Mouse (Mus musculus): Measurements from ENCODE around the gene Trpc4ap. TPM values are rescaled to one million over a fixed set of nuclear protein-coding genes. Genes with fewer than 3 reads are reported as not detected.

Trpc4ap gene
- polyA plus RNA-seq, 1 experiment = 141 TPM

GRCm38 (mm10) chr2:155693136-155693535 is 952 bp upstream of the Trpc4ap start:
- DNase-seq (ENCODE audit: low read depth) = no peak

- no peak for DNase-seq (ENCODE audit: low read depth)
Observed at GRCm38 (mm10) chr2:155691336-155691722, 855 bp downstream of the Trpc4ap start.

DNA sequence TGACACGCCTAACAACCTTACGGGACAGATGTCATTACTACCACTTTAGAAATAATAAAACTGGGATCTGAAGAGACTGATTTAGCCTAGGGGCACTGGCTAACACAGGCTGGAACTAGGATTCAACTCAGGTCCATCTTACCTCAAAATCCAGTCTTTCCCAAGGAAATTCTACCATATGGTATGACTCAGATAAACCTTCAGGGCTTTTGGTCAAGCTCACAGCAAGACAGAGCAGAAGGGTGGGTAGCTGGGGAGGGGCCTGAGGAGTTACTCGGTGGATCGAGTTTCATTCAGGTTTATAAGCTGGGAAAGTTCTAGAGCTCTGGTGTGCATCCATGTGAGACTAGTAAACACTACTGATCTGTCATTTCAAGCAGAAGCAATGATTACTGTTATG is 3.0 kb downstream of the Trpc4ap start:
- DNase-seq (ENCODE audit: low read depth) = no peak

DNA sequence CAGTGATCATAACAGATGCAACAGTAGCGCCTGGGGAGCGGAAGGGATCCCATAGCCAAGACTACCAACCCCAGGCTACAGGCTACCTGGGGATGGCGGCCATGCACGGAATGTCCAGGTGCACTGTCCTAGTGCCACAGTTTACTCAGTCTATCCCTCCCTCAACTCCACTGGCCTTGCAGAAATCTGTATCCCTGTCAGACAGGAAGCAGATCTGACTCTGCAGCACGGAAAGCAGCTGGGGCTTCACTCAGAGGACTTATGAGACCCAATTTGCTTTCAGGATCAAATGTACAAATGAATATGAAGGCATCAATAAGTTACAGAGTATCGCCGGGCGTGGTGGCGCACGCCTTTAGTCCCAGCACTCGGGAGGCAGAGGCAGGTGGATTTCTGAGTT is 4.4 kb downstream of the Trpc4ap start:
- no peak for DNase-seq (ENCODE audit: low read depth)

DNA sequence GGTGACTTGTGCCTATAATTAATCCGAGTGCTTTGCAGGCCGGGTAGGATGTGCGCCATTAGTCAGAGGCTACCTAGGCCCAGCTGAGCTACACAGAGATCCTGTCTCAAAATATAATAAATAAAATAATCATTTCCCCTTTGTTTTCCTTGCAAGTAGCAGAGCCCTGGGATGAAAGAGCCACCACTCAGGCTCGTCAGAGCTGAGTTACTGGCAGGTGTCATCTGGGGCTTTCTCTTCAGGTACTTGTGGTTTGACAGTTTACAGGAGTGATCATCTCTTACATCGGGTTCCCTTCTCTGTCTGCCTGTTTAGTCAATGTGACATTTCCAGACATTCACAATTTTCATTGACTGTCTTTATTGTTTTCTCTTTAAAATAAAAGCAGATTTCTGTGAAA is 5.6 kb downstream of the Trpc4ap start:
- DNase-seq (ENCODE audit: low read depth) = no peak

DNA sequence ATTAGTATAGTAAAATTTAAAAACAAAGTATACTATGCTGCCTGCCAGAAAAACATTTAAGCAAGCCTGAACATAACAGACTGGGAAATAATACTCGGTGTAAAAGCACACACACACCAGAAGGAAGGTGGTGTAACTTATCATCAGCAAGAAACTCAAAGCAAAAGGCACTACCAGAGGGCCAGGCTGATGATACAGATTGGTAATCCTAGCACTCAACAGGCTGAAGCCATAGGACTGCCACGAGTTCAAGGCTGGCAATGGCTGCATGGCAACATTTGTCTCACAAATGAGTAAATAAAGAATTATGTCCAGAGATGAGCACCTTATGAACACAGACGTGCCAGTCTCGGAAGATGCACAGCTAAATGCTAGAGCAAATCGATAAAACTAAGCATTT is 8.4 kb downstream of the Trpc4ap start:
- DNase-seq (ENCODE audit: low read depth) = no peak

- DNase-seq (ENCODE audit: low read depth) = no peak
Observed at GRCm38 (mm10) chr2:155683137-155683536, 9.0 kb downstream of the Trpc4ap start.

DNA sequence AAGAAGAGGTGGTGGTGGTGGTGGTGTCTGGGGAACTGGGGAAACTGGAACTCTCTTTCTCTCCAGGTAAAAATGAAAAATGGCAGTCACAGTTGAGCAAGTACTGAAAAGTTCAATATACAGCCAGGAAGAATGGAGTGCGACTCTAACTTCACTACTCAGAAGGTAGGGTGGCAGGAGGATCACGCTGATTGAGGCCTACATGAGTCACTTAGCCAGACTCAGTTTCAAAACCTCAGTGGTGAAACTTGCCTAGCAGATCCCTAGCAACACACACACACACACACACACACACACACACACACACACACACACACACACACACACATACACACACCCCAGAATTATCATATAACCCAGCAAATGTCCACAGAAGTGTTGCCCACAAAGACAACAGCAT is 10.3 kb downstream of the Trpc4ap start:
- no peak for DNase-seq (ENCODE audit: low read depth)

DNA sequence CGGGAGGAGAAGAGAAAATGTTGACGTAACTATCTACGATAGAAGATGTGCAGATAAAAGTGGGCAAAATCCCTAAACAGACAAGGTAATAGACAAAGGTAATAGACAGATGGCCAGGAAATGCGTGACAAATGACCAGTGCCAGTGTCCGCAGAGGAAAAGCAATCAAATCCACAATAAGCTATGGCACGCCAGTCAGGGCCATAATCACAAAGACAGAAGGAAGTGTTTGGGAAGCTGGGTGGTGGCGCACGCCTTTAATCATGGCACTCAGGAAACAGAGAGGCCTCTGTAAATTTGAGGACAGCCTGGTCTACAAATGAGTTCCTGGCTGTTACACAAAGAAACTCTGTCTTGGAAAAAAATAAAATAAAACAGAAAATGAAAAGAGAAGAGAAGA is 11.0 kb downstream of the Trpc4ap start:
- no peak for DNase-seq (ENCODE audit: low read depth)

DNA sequence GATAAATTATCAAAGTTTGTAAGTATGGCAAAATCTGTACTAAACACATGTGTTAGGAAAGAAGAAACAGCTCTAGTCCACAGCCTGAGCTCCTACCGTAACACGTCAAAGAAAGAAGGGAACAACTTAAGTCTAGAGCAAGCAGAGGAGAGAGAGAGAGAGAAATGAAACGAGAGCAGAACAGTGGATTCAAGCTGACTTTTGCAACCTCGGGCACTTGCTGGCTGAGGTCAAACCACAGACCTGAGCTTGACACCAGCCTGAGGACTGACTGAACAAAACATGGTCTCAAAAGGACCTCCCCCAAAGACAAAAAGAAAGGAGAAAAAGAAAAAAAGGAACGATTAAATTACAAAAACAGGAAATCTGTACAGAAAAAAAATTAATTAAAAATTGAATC is 11.6 kb downstream of the Trpc4ap start:
- DNase-seq (ENCODE audit: low read depth) = no peak

DNA sequence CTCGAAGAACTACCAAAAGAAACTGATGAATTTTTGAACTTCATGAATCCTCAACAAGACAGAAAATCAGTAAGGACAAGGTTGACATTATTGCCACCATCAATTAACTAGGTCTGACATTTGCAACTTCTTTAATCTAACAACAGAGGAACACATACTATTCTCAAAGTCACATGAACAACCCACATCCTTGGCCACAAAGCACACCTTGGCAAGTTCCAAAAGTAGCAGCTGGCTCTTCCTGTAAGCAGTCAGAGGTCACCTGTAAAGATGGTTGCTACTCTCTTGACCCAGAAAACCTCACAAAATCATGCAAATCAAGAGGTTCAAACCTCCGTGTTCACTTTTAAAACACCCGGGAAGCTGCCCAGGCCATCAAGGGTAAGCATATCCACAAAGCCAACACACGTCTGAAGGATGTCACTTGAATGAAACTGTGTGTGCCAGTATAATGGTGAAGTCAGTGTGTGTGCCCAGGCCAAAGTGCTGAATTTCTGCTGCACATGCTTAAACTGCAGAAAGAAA is 12.5 kb downstream of the Trpc4ap start:
- no peak for DNase-seq (ENCODE audit: low read depth)

DNA sequence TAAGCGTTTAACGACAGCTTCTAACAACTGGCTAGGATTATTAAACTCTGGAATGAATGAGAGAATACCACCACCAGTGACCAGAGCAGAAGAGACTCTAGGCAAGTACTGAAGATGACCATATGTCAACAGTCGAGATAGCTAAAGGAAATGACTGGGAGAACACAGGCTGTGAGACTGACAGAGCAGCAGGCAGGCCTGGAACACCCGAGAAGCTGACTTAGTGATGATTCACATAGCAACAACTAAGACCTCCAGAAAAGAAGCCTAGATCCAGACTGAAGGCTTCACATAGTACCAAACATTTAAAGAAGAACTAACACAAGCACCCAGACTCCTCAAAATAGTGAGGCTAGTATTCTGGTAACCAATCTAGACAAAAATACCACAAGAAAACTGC is 17.1 kb downstream of the Trpc4ap start:
- DNase-seq (ENCODE audit: low read depth) = no peak

- no peak for DNase-seq (ENCODE audit: low read depth)
Observed at GRCm38 (mm10) chr2:155673546-155673945, 18.6 kb downstream of the Trpc4ap start.

DNA sequence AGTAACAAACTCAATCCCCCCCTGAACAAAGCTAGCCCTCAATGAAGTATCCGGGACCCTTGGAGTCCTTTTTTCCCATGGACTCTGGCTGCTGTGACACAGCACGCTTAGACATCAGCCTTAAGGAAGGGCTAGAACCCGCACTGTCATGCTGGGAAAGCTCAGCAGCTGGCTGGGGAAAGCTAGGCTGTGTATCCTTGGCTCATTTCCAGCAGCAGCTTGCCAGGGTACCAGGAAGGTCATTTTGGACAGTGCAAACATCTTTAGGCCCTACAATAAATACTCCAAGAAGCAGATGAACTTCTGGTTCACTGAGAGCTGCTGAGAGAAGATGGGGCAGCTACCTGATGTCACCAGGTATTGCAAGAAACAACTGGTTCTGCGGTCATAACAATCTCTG is 20.9 kb downstream of the Trpc4ap start:
- no peak for DNase-seq (ENCODE audit: low read depth)

GRCm38 (mm10) chr2:155668461-155668860 is 23.7 kb downstream of the Trpc4ap start:
- no peak for DNase-seq (ENCODE audit: low read depth)

GRCm38 (mm10) chr2:155667881-155668280 is 24.3 kb downstream of the Trpc4ap start:
- no peak for DNase-seq (ENCODE audit: low read depth)

- DNase-seq (ENCODE audit: low read depth) = no peak
Observed at GRCm38 (mm10) chr2:155663910-155664460, 28.2 kb downstream of the Trpc4ap start.

- no peak for DNase-seq (ENCODE audit: low read depth)
Observed at GRCm38 (mm10) chr2:155663097-155663496, 29.1 kb downstream of the Trpc4ap start.

DNA sequence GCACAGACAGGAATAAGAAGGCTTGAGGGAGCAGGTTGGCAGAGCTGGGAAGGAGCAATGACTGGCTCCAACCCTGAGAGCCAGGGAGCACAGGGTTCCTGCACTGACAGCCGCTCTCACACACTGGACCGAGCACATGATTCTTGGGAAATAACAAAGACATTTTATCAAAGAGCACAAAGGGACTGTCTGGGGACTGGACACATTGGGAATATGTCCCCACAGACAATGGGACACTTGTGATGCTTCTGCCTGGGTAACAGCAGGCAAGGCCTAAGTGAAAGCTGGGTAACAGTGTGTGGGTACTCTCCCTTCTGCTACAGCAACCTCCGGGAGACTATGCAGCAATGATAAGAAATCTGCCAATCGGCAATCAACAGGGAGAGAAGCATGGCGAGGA is 29.8 kb downstream of the Trpc4ap start:
- DNase-seq (ENCODE audit: low read depth) = no peak

GRCm38 (mm10) chr2:155655759-155656372 is 36.3 kb downstream of the Trpc4ap start:
- no peak for DNase-seq (ENCODE audit: low read depth)

DNA sequence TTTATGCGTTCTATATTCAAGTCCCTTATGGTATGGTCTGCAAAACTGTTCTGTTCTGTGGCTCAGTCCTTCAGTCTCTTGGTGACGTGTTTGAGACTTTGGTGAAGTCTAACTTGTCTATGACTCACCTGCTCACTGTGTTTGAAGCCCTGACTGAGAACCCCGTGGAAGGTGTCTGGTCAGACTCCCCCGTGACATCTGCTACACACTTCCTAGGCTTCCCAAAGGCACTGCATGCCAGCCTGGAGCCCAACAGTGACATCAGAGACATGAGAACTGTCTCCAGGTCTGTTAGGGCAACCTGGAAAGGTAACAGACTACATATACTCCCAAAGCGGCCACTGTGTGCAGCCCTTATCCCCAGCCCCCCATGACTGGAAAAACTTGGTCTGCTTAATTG is 39.6 kb downstream of the Trpc4ap start:
- no peak for DNase-seq (ENCODE audit: low read depth)

GRCm38 (mm10) chr2:155645746-155646145 is 46.4 kb downstream of the Trpc4ap start:
- no peak for DNase-seq (ENCODE audit: low read depth)

DNA sequence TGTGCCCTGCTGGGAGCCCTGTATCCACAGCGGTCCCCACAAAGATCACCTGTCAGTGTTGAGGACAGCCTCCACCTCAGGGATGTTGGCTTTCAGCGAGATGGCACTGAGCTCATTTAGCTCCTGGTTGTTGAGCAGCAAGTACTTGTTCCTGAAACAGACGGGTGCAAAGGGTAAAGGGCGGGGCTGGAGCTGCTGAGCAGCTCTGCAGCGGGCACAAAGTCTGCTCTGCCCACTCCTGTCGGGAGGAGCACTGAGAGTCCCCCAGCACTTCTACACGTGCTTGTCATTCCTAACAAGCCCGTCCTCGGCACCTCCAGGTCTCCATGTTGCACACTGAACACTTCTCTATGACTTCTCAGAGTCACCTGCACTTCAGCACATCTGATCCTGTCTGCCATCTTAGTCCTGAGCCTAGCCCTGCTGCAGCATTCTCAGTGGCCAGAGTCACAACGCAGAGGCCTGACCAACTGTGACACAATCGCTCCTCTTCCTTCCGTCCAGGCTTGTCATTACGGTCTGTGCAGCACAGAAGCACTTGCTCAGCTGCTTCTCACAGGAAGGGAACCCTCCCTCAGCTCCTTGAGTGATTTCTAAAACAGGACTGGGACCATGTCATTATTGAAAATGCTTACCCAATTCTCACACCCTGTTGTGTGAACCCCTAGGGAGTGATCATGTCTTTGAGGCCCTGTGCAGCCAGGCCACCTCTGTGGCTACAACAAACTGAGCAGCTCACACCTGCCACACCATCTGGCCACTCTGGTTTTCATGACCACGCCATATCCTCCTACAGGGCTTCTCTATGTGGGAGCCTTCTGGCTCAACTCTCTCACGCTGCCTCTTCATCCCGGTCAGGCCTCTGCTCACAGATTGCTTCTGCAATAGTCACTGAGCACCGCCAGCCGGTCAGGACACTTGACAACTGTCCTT is 50.4 kb downstream of the Trpc4ap start:
- no peak for DNase-seq (ENCODE audit: low read depth)
